Mouse (Mus musculus) midbrain, embryonic 12.5 days (tissue): ENCODE results near the gene Gng13. TPM values are rescaled to one million over a fixed set of nuclear protein-coding genes. Genes with fewer than 3 reads are reported as not detected.

Source experiments
- ATAC-seq: fragments of 200-750 bp; cut with Nextera tagmentation; 2 replicates; pipeline ENCODE4 v1.8.0; 2017; ENCODE audit warnings: low read depth, moderate TSS enrichment, moderate library complexity; ENCODE audit not compliant: low FRiP score
- H3K27ac ChIP-seq: fragments of 300-500 bp; sonication (generic); replicated peaks from 2 replicates; pipeline ENCODE4 v1.5.1; 2016; ENCODE audit warnings: mild to moderate bottlenecking
- H3K27me3 ChIP-seq: fragments of 300-500 bp; sonication (generic); 2 replicates; pipeline ENCODE4 v1.6.1; 2016; ENCODE audit warnings: mild to moderate bottlenecking
- H3K36me3 ChIP-seq: fragments of 300-500 bp; sonication (generic); 2 replicates; pipeline ENCODE4 v1.6.1; 2016
- H3K4me1 ChIP-seq: fragments of 300-500 bp; sonication (generic); 2 replicates; pipeline ENCODE4 v1.6.1; 2016
- H3K4me2 ChIP-seq: fragments of 300-500 bp; sonication (generic); replicated peaks from 2 replicates; pipeline ENCODE4 v1.6.1; 2016; ENCODE audit warnings: mild to moderate bottlenecking, moderate library complexity
- H3K4me3 ChIP-seq: fragments of 300-500 bp; sonication (generic); 2 replicates; pipeline ENCODE4 v1.5.1; 2016; ENCODE audit warnings: mild to moderate bottlenecking
- H3K9ac ChIP-seq: fragments of 300-500 bp; sonication (generic); replicated peaks from 2 replicates; pipeline ENCODE4 v1.6.1; 2016; ENCODE audit warnings: mild to moderate bottlenecking, moderate library complexity
- H3K9me3 ChIP-seq: fragments of 300-500 bp; sonication (generic); 2 replicates; pipeline ENCODE4 v1.6.1; 2016; ENCODE audit warnings: mild to moderate bottlenecking
- WGBS: fragments of 180-500 bp; shearing (Covaris S2); methylation state at CpG from one replicate; pipeline ENCODE4 v1.1.7; 2016; 5-methylcytosine and 5-hydroxymethylcytosine counted together
- microRNA-seq: library from miRNA; unstranded; fragments of <30 nt; microRNA quantifications from one replicate; pipeline ENCODE4, GENCODE M21; 2017
- polyA plus RNA-seq: library from polyadenylated mRNA; unstranded; fragments of >200 nt; fragmentation: Nextera tagmentation; extraction: Ambion mirVana; gene quantifications from 2 replicates; pipeline ENCODE4 v1.2.1, GENCODE M21; 2016

The Gng13 gene
- polyA plus RNA-seq, 1 experiment from 2014 or later, result 1.5 TPM

DNA sequence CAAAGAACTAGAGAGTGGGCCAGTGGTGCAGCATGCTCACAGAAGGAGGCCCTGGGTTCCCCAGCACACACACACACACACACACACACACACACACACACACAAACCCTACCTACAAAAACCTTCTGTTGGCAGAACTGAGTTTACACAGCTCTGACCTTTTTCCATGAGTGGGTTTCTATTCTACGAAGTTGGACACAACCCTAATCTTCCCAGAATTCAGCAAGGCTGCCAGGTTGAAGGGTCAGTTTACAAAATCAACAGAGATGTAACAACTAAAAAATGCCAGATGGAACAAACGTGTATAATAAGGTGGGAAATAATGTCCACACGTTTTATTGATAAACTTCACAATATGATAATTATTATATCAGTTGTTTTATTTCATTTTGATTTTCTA lies 40.7 kb downstream of the Gng13 start:
- Histone ChIP-seq H3K27ac (no peak overlapping the region), H3K4me3 (no peak overlapping the region), H3K9me3 (no peaks in the 10 kb centered on the region), H3K4me2 (no peak overlapping the region), H3K36me3 (no peaks in the 10 kb centered on the region), H3K27me3 (peaks cover 39% of the 10 kb centered on the region), H3K4me1 (no peaks in the 10 kb centered on the region), H3K9ac (no peak overlapping the region)
- 83% methylated on average over 3 of the region's 3 CpGs for WGBS
- no peak for ATAC-seq

DNA sequence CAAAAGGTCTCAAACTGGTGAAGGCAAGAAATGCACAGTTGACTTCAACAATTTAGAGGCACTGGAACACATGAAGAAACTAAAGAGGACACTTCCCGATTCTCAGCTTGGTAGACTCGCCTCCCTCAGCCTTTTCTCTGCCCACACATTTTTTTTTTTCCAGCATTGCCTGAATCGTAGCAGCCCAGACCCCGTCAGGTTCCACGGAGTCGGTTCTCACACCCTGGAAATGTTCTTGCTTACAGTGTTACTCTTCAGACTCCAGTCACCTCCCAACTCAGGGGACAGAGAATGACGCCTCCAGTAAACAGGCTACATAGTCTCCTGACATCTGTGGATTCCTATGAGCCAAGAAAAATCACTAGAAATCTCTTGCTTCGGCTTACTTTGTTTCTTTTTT lies 43.2 kb downstream of the Gng13 start:
- WGBS, result 82% methylated on average over 8 of the region's 8 CpGs
- no peak for ATAC-seq
- H3K27me3 ChIP-seq, result peaks cover 43% of the 10 kb centered on the region

DNA sequence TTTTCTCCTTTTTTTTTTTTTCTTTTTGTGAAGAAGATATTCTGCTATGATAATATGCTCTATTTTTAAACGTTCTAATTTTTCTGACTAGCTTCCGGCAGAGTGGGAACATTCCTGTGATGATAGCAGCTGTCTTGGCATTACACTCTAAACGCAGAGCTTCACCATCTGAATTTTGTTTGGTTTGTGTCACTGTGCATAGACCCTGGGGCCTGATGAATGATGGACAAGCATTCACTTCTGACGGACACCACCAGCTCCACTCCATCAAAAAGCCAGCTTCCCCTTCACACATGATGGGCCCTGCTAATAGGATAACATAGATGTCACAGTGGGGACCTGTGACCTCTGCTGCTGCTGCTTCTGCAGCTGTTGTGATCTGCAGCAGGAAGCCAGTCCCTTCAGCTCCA lies 44.6 kb downstream of the Gng13 start:
- WGBS, result 37% methylated on average over 4 of the region's 4 CpGs
- Histone ChIP-seq H3K9me3 (no peaks in the 10 kb centered on the region), H3K27ac (no peak overlapping the region), H3K4me3 (no peak overlapping the region), H3K27me3 (peaks cover 49% of the 10 kb centered on the region), H3K4me1 (peaks cover 6% of the 10 kb centered on the region; the same call in 1 of the 2 replicates), H3K9ac (no peak overlapping the region), H3K4me2 (no peak overlapping the region), H3K36me3 (no peaks in the 10 kb centered on the region)
- ATAC-seq, result no peak

More for the DNA sequence above, 43.2 kb downstream of the Gng13 start:
- Histone ChIP-seq H3K27ac (no peak overlapping the region), H3K4me3 (no peak overlapping the region), H3K9ac (no peak overlapping the region), H3K4me2 (no peak overlapping the region), H3K4me1 (no peaks in the 10 kb centered on the region), H3K36me3 (no peaks in the 10 kb centered on the region), H3K9me3 (no peaks in the 10 kb centered on the region)

DNA sequence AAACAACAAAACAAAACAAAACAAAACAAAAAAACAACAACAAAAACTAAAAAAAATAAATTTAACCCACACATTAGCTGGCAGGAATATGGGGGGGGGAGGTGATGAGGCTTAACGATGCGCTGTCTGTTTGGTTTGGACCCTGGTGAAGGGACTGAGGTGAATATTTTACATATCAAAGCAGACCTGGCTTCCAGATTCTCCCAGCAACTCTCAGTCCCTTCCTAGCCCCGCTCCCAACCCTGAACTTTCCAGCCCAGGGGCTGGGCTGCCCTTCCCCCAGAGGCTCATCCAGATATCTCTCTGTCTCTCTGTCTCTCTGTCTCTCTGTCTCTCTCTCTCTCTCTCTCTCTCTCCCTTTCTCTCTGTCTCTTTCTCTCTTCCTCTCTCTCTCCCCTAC lies 45.6 kb downstream of the Gng13 start:
- Histone ChIP-seq H3K4me3 (no peak overlapping the region), H3K27ac (no peak overlapping the region), H3K4me1 (peaks cover 6% of the 10 kb centered on the region; the same call in 1 of the 2 replicates), H3K36me3 (no peaks in the 10 kb centered on the region), H3K4me2 (no peak overlapping the region), H3K9ac (no peak overlapping the region), H3K9me3 (no peaks in the 10 kb centered on the region), H3K27me3 (peaks cover 50% of the 10 kb centered on the region)
- 30% methylated on average over 3 of the region's 3 CpGs for WGBS
- no peak for ATAC-seq

DNA sequence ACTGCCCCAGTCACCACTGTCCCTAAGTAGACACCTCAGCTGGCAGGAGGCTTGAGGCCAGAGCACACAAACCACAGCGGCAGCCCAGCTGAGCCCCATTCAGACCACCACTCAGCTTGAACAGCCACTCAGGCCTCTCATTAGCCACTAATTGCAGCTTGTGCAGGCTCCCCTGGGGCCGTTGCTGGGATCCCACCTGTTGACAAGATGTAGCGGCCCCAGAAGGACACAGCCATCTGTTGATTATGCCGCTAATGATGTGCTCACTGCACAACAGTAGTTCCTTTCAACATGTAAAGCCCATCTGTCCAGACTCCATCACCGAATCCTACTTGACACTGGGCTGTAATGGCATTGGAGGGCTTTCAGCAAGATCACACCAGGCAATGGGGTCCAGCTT lies 48.9 kb downstream of the Gng13 start:
- Histone ChIP-seq H3K27ac (no peak overlapping the region), H3K36me3 (no peaks in the 10 kb centered on the region), H3K4me2 (no peak overlapping the region), H3K9me3 (no peaks in the 10 kb centered on the region), H3K27me3 (peaks cover 47% of the 10 kb centered on the region), H3K9ac (no peak overlapping the region), H3K4me3 (no peak overlapping the region), H3K4me1 (peaks cover 6% of the 10 kb centered on the region; the same call in 1 of the 2 replicates)
- WGBS, result 54% methylated on average over 5 of the region's 5 CpGs
- peak; percentile 44; the same call in 1 of the 2 replicates for ATAC-seq

Small RNAs within 50 kb of the gene (microRNA-seq; reads per million reads assigned to microRNA genes)
- not detected for gene Gm25083

Other genes starting within 250 kb of the Gng13 start
- gene Sstr5, start 219.9 kb upstream of the Gng13 start, polyA plus RNA-seq, result 0.11 TPM in 1 of 2 replicates, not detected in the other
- 3.2 and 4.7 TPM in 2 replicates for gene Sox8, start 146.5 kb upstream of the Gng13 start, polyA plus RNA-seq
- 20.5 and 21.5 TPM in 2 replicates for gene Lmf1, start 138.1 kb upstream of the Gng13 start, polyA plus RNA-seq
- gene Chtf18, start 10.2 kb downstream of the Gng13 start, polyA plus RNA-seq, result 31.4 and 34.5 TPM in 2 replicates
- gene Rpusd1, start 10.5 kb downstream of the Gng13 start, polyA plus RNA-seq, result 18.1 and 19.4 TPM in 2 replicates
- not detected in 2 replicates for gene Mslnl, start 18.9 kb downstream of the Gng13 start, polyA plus RNA-seq
- 0.19 and 0.27 TPM in 2 replicates for gene Msln, start 37.2 kb downstream of the Gng13 start, polyA plus RNA-seq
- gene Narfl, start 56.6 kb downstream of the Gng13 start, polyA plus RNA-seq, result 24.8 and 24.9 TPM in 2 replicates
- 114 and 116 TPM in 2 replicates for gene Haghl, start 68.5 kb downstream of the Gng13 start, polyA plus RNA-seq
- 0.40 and 0.68 TPM in 2 replicates for gene Ccdc78, start 69.4 kb downstream of the Gng13 start, polyA plus RNA-seq
- gene Fam173a, start 75.7 kb downstream of the Gng13 start, polyA plus RNA-seq, result 81.8 and 86.1 TPM in 2 replicates
- gene AC134908.4, start 78.5 kb downstream of the Gng13 start, polyA plus RNA-seq, result not detected in 2 replicates
- 59.1 and 68.8 TPM in 2 replicates for gene Metrn, start 80.0 kb downstream of the Gng13 start, polyA plus RNA-seq
- gene Fbxl16, start 91.9 kb downstream of the Gng13 start, polyA plus RNA-seq, result 24.8 and 29.4 TPM in 2 replicates
- gene Wdr24, start 106.5 kb downstream of the Gng13 start, polyA plus RNA-seq, result 28.3 and 28.5 TPM in 2 replicates
- gene Jmjd8, start 111.7 kb downstream of the Gng13 start, polyA plus RNA-seq, result 70.7 and 71.1 TPM in 2 replicates
- gene Stub1, start 116.2 kb downstream of the Gng13 start, polyA plus RNA-seq, result 277 and 283 TPM in 2 replicates
- gene Rhbdl1, start 120.1 kb downstream of the Gng13 start, polyA plus RNA-seq, result 5.8 and 6.0 TPM in 2 replicates
- 2.5 and 3.7 TPM in 2 replicates for gene Gm20683, start 124.6 kb downstream of the Gng13 start, polyA plus RNA-seq
- 17.7 and 21.1 TPM in 2 replicates for gene Rhot2, start 127.7 kb downstream of the Gng13 start, polyA plus RNA-seq
- 38.1 and 38.5 TPM in 2 replicates for gene Wdr90, start 144.3 kb downstream of the Gng13 start, polyA plus RNA-seq
- gene Mcrip2, start 151.6 kb downstream of the Gng13 start, polyA plus RNA-seq, result 6.8 and 8.5 TPM in 2 replicates
- gene Mettl26, start 157.9 kb downstream of the Gng13 start, polyA plus RNA-seq, result 59.5 and 65.2 TPM in 2 replicates
- gene Wfikkn1, start 163.7 kb downstream of the Gng13 start, polyA plus RNA-seq, result 0.52 and 0.60 TPM in 2 replicates
- 38.0 and 38.8 TPM in 2 replicates for gene Rab40c, start 202.6 kb downstream of the Gng13 start, polyA plus RNA-seq
- 54.1 and 54.5 TPM in 2 replicates for gene Pigq, start 227.8 kb downstream of the Gng13 start, polyA plus RNA-seq
- 0.26 and 0.61 TPM in 2 replicates for gene Nhlrc4, start 227.8 kb downstream of the Gng13 start, polyA plus RNA-seq
- 0.13 and 0.14 TPM in 2 replicates for gene A930017K11Rik, start 235.4 kb downstream of the Gng13 start, polyA plus RNA-seq